Mouse (Mus musculus): ENCODE results near the gene Frmd5. TPM values are rescaled to one million over a fixed set of nuclear protein-coding genes. Genes with fewer than 3 reads are reported as not detected.
"Not testable (repeated sequence)": the region's sequence is repeated elsewhere in the genome, so short reads cannot be mapped to it uniquely, and the experiment has no call there.

Gene Frmd5
- polyA plus RNA-seq, 1 experiment from 2014 or later = 0.78 TPM

DNA sequence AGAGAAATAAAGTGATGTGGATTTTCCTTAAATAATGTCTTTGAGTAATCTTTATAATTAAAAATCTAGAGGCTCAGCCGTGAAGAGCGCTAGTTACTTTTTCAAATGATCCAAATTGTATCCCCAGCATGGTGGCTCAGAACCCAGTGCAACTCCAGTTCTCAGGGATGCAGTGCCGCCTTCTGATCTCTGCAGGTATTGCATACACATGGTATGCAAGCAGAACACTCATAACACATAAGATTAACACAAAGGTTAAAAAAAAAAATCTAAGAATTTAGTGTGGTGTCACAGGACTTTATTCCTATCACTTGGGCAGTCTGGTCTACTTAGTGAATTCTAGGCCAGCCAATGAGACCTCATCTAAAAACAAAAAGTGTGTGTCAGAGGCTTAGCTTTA is 262.1 kb downstream of the Frmd5 start:
- no peak overlapping the region for H3K9ac ChIP-seq
- 93% methylated on average over 3 of the region's 3 CpGs for WGBS
- ATAC-seq (ENCODE audit: insufficient number of reproducible peaks, low FRiP score, low TSS enrichment, low read depth) = no peak

DNA sequence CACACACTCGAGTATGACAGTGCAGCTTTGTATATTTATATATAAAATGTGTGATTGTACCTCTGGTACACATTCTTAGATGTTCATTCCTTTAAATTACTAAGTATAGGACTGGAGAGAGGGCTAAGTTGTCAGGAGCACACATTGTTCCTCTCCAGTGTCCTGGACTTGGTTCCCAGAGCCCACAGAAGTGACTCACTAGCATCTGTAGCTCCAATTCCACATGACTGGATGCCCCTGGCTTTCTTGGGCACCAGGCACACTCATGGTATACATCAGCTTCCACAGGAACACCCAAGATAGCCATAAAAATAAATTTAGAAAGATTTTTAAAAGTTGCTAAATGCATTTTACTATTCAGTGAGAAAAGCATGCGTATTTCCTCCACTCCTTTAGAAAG is 281.8 kb downstream of the Frmd5 start:
- peaks cover 19% of the 10 kb centered on the region for H3K36me3 ChIP-seq

More for the DNA sequence above, 262.1 kb downstream of the Frmd5 start:
- H3K27ac ChIP-seq = no peak overlapping the region
- H3K4me2 ChIP-seq = no peak overlapping the region
- no peaks in the 10 kb centered on the region for H3K27me3 ChIP-seq
- no peaks in the 10 kb centered on the region for H3K9me3 ChIP-seq
- H3K36me3 ChIP-seq = peaks cover 21% of the 10 kb centered on the region
- H3K4me1 ChIP-seq = no peaks in the 10 kb centered on the region
- H3K4me3 ChIP-seq = no peak overlapping the region

DNA sequence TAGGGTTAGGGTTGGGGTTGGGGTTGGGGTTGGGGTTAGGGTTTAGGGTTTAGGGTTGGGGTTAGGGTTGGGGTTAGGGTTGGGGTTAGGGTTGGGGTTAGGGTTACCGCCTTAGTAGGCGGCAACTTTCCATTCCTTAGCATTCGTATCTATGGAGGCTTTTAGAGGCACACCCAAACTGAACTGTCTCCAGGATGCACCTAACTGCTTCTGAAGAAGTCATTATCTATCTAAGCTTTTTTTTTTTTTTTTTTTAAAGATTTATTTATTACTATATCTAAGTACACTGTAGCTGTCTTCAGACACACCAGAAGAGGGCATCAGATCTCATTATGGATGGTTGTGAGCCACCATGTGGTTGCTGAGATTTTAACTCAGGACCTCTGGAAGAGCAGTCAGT is 284.1 kb downstream of the Frmd5 start:
- H3K36me3 ChIP-seq = peaks cover 33% of the 10 kb centered on the region
- H3K4me2 ChIP-seq; H3K9me3 ChIP-seq; H3K9ac ChIP-seq; H3K4me3 ChIP-seq; H3K27ac ChIP-seq; ATAC-seq (ENCODE audit: insufficient number of reproducible peaks, low FRiP score, low TSS enrichment, low read depth); H3K27me3 ChIP-seq; H3K4me1 ChIP-seq: not testable (repeated sequence)
- 96% methylated on average over 3 of the region's 3 CpGs for WGBS

More for the DNA sequence above, 281.8 kb downstream of the Frmd5 start:
- Histone ChIP-seq H3K4me3 (no peak overlapping the region), H3K4me2 (no peak overlapping the region), H3K9me3 (no peaks in the 10 kb centered on the region), H3K4me1 (no peaks in the 10 kb centered on the region), H3K27ac (no peak overlapping the region), H3K27me3 (no peaks in the 10 kb centered on the region), H3K9ac (no peak overlapping the region)
- ATAC-seq (ENCODE audit: insufficient number of reproducible peaks, low FRiP score, low TSS enrichment, low read depth) = no peak
- 90% methylated on average over 2 of the region's 2 CpGs for WGBS

DNA sequence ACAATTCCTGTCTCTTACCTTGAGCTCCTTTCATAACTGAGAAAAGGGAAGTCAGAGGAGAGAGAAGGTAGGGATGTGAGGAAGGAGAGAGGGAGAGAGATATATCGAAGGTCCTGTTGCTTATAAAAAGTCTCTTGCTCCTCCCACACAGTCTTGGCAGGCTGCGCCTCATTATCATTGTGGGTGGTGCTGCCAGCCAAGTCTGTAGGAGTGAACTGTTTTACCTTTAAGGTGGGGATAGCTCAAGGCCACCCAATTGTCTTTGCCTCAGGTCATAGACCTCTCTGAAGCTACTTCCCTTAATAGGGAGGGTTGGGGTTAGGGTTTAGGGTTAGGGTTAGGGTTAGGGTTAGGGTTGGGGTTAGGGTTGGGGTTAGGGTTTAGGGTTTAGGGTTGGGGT is 284.9 kb downstream of the Frmd5 start:
- Histone ChIP-seq H3K4me3 (no peak overlapping the region), H3K4me1 (no peaks in the 10 kb centered on the region), H3K9ac (no peak overlapping the region), H3K27ac (no peak overlapping the region), H3K9me3 (no peaks in the 10 kb centered on the region), H3K27me3 (no peaks in the 10 kb centered on the region), H3K36me3 (peaks cover 36% of the 10 kb centered on the region), H3K4me2 (no peak overlapping the region)
- ATAC-seq (ENCODE audit: insufficient number of reproducible peaks, low FRiP score, low TSS enrichment, low read depth) = no peak
- WGBS = 83% methylated on average over 2 of the region's 2 CpGs

DNA sequence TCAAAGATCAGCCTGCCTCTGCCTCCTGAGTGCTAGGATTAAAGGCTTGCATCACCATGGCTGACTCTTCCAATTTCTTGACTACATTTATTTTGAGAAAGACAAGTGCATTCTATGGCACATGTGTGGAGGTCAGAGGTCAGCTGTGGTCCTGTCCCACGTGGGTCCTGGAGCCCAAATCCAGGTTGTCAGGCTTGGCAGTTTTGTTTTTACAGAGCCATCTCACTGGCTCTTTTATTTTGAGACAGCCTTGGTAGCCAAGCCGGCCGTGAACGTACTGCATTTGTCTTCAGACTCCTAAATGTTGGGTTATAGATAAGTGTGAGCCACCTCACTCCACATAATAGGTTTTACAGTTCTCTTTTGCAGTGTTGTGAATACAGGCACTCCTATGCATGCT is 288.2 kb downstream of the Frmd5 start:
- H3K4me1 ChIP-seq; H3K27ac ChIP-seq; H3K4me3 ChIP-seq; H3K9me3 ChIP-seq; H3K9ac ChIP-seq; H3K27me3 ChIP-seq; ATAC-seq (ENCODE audit: insufficient number of reproducible peaks, low FRiP score, low TSS enrichment, low read depth); H3K4me2 ChIP-seq: not testable (repeated sequence)
- peaks cover 26% of the 10 kb centered on the region for H3K36me3 ChIP-seq
- 87% methylated on average over 4 of the region's 4 CpGs for WGBS

DNA sequence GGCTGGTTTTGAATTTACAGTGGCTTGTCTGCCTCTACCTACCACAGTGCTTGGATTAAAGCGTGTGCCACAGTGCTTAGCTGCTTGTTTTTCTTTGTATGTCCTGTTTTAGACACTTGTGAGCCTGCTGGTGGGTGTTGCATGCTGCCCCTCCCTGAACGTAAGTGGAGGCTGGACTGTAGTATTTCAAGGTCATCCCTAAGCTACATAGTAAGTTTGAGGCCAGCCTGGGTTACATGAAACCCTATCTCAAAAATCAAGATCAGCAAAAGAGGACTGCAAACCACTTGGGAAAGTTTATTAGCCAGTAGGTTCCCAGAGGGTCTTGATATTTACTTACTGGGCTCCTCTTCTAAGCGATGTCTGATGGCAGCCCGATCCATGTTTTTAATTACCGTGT is 288.8 kb downstream of the Frmd5 start:
- ATAC-seq (ENCODE audit: insufficient number of reproducible peaks, low FRiP score, low TSS enrichment, low read depth) = no peak
- no peak overlapping the region for H3K4me2 ChIP-seq
- 91% methylated on average over 5 of the region's 5 CpGs for WGBS
- no peak overlapping the region for H3K27ac ChIP-seq
- H3K36me3 ChIP-seq = peaks cover 26% of the 10 kb centered on the region
- no peaks in the 10 kb centered on the region for H3K27me3 ChIP-seq
- H3K9ac ChIP-seq = no peak overlapping the region
- H3K4me3 ChIP-seq = no peak overlapping the region
- no peaks in the 10 kb centered on the region for H3K9me3 ChIP-seq
- no peaks in the 10 kb centered on the region for H3K4me1 ChIP-seq

DNA sequence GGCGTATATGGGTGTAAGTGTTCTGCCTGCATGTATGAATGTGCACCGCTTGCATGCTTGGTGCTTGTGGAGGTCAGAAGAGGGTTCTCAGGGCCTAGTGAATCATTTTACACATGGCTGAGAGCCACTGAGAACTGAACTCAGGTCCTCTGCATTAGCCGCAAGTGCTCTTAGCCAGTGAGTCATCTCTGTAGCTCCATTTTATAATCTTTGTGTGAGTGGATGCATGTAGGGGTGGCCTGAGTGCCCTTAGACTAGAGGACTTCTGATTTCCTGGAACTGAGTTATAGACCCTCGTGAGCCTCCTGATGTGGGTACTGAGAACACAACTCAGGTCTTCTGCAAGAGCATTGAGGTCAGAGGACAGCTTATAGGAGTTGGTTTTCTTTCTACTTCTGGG is 292.7 kb downstream of the Frmd5 start:
- 96% methylated on average over 4 of the region's 4 CpGs for WGBS
- peaks cover 6% of the 10 kb centered on the region for H3K4me1 ChIP-seq
- H3K27me3 ChIP-seq = no peaks in the 10 kb centered on the region
- H3K4me2 ChIP-seq = no peak overlapping the region
- ATAC-seq (ENCODE audit: insufficient number of reproducible peaks, low FRiP score, low TSS enrichment, low read depth) = no peak
- H3K9me3 ChIP-seq = no peaks in the 10 kb centered on the region
- H3K9ac ChIP-seq = no peak overlapping the region
- H3K36me3 ChIP-seq = peaks cover 36% of the 10 kb centered on the region
- no peak overlapping the region for H3K4me3 ChIP-seq
- H3K27ac ChIP-seq = no peak overlapping the region

DNA sequence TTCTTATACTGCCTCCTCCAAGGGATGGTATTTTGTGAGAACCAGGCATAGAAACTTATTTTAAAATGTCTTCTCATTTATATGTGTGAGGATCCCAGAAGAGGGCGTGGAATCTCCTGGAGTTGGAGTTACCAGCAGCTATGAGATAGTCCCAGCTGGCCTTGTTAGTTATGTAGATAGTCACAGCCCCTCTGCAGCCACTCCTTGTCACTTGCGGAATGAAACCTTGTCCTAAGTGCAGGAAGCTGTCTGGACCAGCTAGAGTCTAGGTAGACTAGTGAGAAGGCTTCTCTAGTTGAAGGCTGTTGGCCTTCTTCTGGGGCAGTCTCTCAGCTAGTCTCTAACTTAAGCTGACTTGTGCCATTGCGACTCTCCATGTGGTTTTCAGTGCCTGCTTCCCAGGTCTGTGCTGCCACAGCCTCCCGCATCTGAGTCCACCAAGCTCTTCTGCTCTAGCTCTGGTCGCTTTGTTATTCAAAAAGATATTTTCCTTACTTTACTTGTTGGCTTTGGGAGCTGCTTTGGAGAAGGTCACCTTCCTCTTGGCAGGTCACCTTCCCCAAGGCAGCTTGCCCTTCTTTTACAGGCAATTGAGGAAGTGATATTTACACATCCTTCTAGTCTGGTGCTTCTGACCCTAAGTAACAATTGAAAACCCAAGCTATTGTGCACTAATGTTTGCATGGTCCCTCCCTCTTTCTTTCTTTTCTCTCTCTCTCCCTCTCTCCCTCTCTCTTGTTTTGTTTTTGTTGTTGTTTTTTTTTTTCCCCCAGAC is 293.7 kb downstream of the Frmd5 start:
- not testable (repeated sequence) for H3K4me2 ChIP-seq; H3K27me3 ChIP-seq; H3K4me3 ChIP-seq; H3K9ac ChIP-seq; H3K9me3 ChIP-seq; H3K4me1 ChIP-seq; ATAC-seq (ENCODE audit: insufficient number of reproducible peaks, low FRiP score, low TSS enrichment, low read depth); H3K27ac ChIP-seq
- WGBS = 94% methylated on average over 5 of the region's 5 CpGs
- peaks cover 32% of the 10 kb centered on the region for H3K36me3 ChIP-seq

DNA sequence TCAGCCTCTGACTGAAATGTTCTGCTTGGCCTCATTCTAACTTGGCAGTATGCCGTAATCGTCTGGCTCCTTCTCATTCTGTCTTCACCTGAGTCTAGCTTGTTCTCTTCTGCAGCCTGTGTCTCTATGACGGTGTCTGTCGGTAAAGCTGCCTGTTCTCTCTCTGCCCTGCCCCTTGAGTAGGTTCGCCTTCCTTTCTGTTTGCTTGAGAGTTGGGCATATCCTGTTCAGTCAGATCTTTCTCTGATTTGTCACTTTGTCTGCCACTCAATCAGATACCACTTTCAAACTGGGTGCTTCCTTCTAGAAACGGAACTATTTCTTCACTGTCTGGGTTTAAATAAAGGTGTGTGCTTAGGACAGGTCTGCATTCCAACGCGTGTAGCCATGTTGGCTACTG is 295.5 kb downstream of the Frmd5 start:
- Histone ChIP-seq H3K9me3 (no peaks in the 10 kb centered on the region), H3K36me3 (peaks cover 25% of the 10 kb centered on the region), H3K27me3 (no peaks in the 10 kb centered on the region), H3K4me1 (peaks cover 13% of the 10 kb centered on the region), H3K27ac (no peak overlapping the region), H3K9ac (no peak overlapping the region), H3K4me3 (no peak overlapping the region), H3K4me2 (no peak overlapping the region)
- ATAC-seq (ENCODE audit: insufficient number of reproducible peaks, low FRiP score, low TSS enrichment, low read depth) = no peak
- WGBS = 88% methylated on average over 8 of the region's 8 CpGs

DNA sequence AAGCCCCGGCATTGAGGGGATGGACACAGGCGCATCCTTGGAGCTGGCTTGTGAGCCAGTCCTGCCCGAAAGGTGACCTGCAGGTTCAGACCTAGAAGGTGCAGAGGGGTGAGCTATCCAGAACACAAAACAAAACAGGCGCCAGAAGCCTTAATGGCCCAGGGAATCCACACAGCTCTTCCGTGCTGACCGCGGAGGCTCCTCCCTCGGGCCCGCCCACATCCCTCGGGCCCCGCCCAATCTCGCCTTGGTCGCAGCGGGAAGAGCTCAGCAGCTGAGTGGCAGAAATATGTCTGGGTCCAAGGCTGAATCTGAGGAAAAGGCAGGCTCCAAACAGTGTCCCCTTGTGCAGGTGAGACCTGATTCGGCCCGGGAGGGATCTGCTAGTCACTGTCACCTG is 297.3 kb downstream of the Frmd5 start:
- Histone ChIP-seq H3K4me1 (peaks cover 13% of the 10 kb centered on the region), H3K36me3 (peaks cover 22% of the 10 kb centered on the region), H3K4me2 (peak overlapping the region; percentile 44), H3K4me3 (peak overlapping the region; percentile 41), H3K27ac (no peak overlapping the region), H3K27me3 (no peaks in the 10 kb centered on the region), H3K9me3 (no peaks in the 10 kb centered on the region), H3K9ac (peak overlapping the region; percentile 17; the same call in 1 of the 2 replicates)
- ATAC-seq (ENCODE audit: insufficient number of reproducible peaks, low FRiP score, low TSS enrichment, low read depth) = 0 out of 2 replicates have a peak, but pooled peaks have one; percentile 43
- 22% methylated on average over 16 of the region's 16 CpGs for WGBS

DNA sequence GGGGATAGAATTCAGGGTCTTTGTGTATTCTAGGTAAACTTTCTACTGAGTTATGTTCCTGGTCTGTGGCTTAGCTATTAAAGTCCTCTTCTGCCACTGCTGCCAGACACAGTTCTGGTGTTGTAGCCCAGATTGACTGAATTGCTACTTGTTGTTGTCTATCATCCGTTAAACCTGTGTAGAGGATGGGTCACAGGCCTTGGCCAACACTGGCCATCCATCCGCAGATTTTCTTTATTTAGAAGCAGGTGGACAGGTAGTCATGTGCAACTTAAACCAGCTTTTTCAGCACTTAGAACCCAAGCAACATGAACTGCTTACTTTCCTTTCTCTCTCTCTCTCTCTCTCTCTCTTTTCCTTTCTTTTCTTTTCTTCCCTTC is 298.9 kb downstream of the Frmd5 start:
- Histone ChIP-seq H3K4me1 (peaks cover 13% of the 10 kb centered on the region), H3K27ac (no peak overlapping the region), H3K36me3 (peaks cover 23% of the 10 kb centered on the region), H3K27me3 (no peaks in the 10 kb centered on the region), H3K4me2 (peak overlapping the region; percentile 58), H3K9ac (peak overlapping the region; percentile 3; the same call in 1 of the 2 replicates), H3K9me3 (no peaks in the 10 kb centered on the region), H3K4me3 (peak overlapping the region; percentile 60)
- ATAC-seq (ENCODE audit: insufficient number of reproducible peaks, low FRiP score, low TSS enrichment, low read depth) = no peak
- WGBS = 79% methylated on average over 2 of the region's 2 CpGs

DNA sequence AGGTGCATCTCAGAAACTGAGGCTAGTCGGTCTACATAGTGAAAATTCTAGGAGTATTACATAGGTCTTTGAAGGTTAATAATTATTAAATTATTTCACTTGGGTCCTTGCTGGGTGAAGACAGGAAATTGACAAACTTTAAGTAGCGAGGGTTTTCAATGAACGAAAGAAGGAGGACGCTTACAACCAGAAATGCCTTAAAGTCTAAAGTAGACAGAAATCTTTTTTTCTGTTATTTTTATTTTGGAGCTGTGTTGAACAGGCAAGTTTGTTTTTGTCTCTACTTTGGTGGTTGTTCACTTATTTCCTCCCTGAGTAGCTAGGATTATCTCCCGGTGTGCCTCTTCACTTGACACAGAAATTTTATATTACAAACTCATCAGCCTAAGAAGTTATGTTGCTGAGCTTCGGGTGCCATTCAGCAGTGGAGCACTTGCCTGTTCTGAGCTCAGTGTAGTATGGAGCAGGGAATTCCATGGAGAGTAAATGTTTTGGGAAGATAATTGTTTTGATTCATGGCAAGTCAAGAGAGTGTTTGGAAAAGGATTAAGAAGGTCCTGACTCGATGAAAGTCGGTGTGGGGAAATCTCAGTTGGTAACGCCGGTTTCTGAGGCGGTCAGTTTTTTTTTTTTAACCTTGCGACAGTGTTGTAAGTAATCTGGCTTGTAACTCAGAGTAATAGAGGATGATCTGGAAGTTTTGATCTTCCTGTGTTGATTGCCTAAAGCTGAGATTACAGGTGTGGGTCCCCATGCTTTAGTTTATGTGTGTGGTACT is 299.5 kb downstream of the Frmd5 start:
- 20% methylated on average over 12 of the region's 12 CpGs for WGBS
- Histone ChIP-seq H3K4me2 (peak overlapping the region; percentile 58), H3K27ac (no peak overlapping the region), H3K27me3 (no peaks in the 10 kb centered on the region), H3K36me3 (peaks cover 21% of the 10 kb centered on the region), H3K9ac (peak overlapping the region; percentile 3; the same call in 1 of the 2 replicates), H3K9me3 (no peaks in the 10 kb centered on the region), H3K4me1 (peaks cover 13% of the 10 kb centered on the region), H3K4me3 (peak overlapping the region; percentile 60)
- ATAC-seq (ENCODE audit: insufficient number of reproducible peaks, low FRiP score, low TSS enrichment, low read depth) = no peak
